Mouse (Mus musculus) lung, postnatal 25 days (tissue): ENCODE results near the gene Lrrc10.
"Not testable (repeated sequence)": the region's sequence is repeated elsewhere in the genome, so short reads cannot be mapped to it uniquely, and the experiment has no call there.

Experiments used
- DNase-seq: peaks from one replicate; pipeline ENCODE4 v3.0.0; 2022; ENCODE audit warnings: low spot score

The Lrrc10 gene

DNA sequence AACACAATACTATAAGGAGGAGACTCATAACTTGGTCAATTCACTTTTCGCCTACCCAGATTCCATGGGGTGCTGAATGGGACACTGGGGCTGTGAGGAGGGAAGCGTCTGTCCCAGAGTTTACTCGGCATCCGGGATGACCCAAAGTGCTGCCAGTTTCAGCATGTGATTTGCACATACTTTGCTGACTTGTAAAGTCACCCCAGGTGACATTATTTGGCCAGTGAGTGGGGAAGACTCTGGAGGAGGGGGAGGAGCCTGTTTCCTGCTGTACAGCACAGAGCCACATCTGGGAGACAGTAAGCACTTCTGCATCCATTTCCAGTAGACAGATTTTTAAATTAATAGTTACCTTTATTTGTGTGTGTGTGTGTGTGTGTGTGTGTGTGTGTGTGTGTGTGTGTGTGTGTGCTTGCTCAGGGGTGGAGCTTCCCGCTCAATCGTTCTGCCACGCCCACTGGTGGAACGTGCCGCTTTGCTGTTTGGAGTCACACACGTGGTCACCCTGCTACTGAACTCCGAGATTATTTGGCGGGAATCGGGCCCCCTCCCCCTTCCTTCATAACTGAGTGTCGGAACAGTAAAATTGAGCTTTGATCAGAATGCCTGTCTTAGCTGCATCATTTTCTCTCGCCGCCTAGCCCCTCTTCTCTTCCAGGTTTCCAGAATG, 1.5 kb upstream of the Lrrc10 start:
- not testable (repeated sequence) for DNase-seq

DNA sequence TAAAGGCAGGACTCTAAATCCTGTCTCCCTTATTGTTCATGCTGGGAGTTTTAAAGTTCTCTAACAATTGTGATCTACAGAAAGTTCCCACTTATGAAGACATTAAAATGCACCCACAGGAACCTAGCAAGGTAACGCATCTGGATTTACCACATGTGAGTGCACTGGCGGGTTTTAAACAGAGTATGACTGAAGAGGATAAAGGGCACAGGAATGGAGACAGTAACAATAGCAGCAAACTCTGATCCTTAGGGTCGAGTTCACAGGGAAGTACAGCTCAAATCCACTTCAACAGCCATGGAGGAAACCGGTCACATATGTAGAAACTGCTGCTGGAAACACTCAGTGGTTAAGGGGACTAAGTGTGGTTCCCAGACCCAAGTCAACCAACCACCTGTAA, 4.1 kb downstream of the Lrrc10 start:
- no peak for DNase-seq

DNA sequence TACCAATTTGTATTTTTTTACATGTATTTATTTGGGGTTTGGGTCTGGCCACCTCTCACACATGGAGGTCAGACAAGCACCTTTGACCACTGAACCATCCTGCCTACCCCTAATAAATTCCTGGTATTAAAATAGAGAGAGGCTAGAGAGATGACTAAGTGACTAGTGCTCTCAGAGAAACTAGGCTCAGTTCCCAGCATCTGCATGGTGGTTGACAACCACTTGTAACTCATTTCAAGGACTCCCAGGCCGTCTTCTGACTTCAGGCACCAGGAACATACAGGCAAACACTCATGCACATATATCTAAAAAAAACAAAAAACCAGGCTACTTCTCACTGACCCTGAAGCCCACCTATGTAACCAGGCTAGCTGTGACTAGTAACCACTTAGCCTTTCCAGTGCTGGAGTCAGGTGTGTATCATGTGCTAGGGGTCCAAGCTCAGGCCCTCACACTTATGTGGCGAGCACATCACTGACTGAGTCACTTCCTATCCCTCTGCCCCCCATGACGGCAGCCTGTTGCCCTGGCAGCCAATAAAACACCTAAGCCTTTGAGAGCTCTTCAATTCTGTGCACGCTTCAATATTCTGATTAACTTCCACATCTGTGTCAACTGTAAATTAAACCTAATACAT, 4.9 kb downstream of the Lrrc10 start:
- no peak for DNase-seq

DNA sequence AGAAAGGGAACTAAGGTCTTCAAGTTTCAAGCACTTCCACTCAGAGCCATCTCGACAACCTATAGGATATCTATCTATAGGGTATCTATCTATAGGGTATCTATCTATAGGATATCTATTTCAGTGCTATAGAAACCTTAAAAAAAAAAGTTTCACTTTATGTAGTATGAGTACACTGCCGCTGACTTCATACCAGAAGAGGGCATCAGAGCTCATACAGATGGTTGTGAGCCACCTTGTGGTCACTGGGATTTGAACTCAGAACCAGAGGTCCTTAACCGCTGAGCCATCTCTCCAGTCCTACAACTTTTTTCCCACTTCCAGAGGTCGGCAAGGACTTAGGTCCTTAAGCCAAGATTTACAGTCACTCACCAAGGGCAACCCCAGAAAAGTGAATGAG, 10.5 kb downstream of the Lrrc10 start:
- DNase-seq: no peak

DNA sequence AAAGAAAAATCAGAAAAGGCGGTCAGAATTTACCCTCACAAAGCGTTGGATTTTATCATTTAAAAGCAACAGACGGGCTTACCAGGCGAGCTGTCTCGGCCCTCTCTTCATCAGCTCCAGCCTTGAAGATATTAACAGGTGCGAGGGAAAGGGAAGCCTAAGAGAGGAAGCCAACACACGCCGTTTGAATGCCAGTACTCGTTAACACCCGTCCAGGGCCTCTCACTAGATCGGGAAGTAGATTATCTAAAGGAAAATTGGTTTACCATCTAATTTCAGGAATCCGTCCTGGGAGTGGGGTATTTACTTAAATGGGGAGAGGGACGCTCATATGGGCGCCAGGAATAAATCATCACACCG, 17.7 kb downstream of the Lrrc10 start:
- DNase-seq: no peak

DNA sequence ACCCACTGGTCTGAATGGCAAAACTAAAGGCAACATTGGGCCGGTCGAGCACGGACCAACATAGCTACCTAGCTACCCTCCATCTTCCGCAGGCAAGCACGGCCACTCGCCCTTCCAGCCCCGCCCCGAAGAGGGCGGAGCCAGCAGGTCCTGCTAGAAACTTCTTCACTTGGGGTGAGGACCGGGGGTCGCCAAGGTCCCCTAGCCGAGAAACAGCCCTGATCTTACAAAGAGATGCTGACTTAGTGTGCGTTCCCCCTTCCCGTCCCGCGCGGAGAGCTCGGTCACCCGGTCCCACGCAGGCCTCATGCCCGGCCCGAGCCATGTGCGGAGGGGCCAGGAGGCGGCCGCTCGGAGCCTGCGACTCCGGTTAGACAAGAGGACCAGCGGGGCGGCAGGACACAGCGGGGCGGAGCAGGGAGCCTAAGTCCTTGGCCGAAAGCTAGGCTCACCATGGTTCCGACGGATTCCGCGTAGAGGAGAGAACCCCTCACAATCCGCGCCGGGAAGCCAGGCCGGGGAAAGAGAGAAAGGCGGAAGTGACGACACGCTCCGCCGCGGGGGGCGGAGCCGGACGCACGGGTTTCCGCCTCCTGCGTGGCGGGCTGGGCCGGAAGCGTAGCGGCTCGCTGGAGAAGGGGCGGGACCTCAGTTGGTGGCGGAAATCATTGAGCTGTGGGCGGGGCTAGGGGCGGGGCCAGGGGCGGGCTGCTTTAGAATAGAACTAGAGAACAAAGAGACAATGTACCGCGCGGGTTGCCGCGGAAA, 18.3 kb downstream of the Lrrc10 start, which contains the start of gene Cct2:
Cct2 (minus strand) TSS at position 561 of the 768 bp plus-strand sequence.
- peak; percentile 93 for DNase-seq

DNA sequence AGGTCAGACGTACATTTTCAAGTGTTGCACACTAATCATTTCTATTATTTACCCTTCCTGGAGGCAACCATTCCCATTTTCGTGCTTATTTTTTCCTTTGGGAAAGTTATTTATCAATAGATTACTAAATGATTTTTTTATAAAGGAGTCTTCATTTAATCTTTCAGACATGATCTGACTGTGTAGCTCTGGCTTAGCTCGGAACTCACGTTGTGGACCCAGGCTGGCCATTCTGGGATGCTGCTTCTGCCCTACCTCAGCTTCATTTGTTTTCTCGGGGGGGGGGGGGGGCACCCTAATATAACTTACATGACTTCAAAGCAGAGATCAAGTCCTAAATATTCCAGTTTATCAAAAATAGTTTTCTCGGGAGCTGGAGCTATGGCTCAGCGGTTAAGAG, 18.9 kb downstream of the Lrrc10 start:
- no peak for DNase-seq

DNA sequence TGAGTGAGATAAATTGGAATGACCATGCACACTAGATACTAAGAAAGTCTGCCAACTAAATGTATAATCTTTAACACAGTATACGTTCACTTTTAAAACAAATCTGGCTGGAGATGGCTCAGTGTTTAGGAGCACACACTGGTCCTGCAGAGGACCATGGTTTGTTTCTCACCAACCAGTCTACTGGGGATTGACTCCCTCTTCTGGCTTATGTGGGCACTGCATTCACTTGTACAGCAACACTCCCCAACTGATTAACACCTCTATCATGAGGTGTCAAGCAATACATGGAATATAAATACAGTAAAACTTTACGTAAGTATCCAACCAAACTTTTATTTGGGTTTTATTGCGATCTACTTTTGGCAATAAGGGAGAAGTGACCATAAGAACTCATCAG, 24.0 kb downstream of the Lrrc10 start:
- no peak for DNase-seq

DNA sequence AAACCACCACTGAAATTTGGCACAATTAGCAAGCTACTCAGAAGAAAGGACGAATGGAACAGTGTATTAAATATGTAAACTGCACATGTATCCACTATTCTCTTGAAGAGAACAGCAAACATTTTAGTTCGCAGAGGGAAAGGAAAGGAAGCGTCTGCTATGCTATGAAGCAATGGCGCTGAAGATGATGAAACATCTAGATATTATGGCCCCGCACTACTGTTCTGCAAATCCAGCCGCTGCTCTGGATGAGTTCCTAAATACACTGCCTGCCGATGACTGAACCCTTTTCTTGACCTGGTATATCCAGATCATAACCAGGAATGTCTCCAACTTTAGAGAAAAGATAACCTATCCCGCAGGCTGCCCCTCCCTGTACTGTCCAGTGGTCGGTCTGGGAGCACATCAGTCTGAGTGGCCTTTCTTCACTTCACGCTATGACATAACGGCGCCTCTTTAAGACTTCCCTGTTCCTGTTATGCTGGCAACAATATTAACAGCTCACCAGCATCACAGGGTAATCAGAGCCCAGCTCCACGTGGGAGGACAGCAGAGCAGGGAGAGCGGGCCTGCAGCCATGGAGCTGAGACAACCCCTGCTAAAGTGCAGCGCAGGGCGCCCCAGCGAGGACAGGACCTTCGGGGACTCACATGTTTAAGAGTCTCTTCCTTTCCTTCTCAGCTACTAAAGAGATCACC, 27.2 kb downstream of the Lrrc10 start:
- DNase-seq: no peak

DNA sequence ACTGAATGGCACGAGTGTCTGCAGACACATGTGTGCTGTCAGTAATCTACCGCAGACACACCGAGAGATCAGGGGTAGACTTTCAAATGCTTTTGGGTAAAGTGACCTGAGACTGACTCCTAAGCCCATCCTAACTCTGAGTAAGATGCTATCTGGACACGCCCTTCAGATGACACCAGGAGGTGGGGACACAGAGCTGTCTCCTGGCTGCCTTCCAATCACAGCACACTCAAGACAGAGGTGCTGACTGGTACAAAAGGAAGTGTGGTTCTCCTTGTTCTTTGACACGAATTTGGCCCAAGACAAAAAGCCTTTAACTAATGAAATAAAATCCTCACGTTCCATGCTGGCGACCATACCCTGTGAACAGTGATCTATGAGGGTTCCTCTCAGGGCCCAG, 28.0 kb downstream of the Lrrc10 start:
- no peak for DNase-seq

DNA sequence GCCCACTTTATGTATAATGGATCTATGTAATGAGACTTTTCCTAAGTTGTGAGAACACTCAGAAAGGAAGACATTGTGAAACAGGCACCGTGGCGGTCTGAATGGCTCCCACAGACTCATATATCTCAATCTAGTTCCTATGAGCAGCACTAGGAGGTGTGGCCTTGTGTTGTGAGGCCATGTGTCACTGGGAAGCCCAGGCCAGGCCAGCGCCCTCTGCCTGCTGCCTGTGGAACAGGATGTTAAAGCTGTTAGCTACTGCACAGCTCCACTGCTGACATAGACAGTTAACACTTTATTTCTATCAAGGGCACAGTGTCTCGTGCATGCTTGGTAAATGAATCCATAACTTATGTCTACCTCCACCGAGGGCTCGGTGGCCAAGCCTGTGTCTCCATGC, 33.1 kb downstream of the Lrrc10 start:
- DNase-seq: peak; percentile 29

DNA sequence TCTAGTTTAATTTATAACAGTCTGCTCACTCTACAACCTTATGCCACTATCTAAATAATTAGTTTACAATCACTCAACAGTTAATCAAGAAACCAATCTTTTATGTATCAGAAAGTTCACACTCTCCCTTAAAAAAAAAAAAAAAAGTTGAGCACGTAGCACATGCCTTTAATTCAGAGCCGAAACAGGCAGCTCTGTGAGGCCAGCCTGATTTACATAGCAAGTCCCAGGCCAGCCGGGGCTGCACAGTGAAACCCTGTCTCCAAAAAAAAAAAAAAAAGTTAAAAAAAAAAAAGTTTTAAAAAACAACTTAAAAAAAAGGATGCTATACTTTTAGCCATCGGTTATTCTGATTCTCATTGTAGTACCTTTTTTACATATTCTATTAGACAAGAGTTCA, 36.2 kb downstream of the Lrrc10 start:
- no peak for DNase-seq

DNA sequence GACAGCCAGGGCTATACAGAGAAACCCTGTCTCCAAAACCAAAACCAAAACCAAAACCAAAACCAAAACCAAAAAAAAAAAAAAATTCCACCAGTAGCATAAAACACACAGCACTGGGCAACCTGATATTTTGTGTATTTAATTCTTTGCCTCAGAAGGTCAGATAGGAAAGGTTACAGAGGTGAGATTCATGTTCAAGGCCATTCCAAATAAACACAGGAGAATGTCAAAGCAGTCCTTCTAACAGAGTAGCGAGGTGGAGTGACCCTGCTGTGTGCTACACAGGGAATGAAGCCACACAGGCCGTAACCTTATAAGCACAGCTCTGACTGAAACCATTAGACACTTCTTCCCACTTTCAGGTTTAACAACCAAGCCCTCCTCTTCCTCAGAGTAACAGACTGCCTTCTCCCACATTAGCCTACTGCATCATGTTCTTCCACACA, 36.8 kb downstream of the Lrrc10 start:
- no peak for DNase-seq

DNA sequence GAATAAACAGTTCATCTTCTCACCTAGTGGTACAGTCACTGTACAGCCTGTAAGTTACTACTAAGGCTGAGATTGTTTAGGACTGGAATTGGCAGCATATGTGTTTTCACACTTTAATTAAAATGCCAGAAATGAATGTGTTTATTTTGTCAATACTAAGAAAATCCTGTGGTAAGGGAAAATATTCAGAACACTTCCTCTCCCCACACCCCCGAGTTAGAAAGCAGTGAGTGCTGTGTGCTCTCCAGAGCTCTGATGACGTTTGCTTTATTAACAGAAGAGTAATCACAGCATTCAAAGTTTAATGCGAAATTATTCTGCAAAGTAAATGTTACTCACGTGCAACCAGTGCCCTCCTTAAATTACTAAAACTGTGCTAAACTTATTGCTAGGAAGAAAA, 44.5 kb downstream of the Lrrc10 start:
- no peak for DNase-seq

DNA sequence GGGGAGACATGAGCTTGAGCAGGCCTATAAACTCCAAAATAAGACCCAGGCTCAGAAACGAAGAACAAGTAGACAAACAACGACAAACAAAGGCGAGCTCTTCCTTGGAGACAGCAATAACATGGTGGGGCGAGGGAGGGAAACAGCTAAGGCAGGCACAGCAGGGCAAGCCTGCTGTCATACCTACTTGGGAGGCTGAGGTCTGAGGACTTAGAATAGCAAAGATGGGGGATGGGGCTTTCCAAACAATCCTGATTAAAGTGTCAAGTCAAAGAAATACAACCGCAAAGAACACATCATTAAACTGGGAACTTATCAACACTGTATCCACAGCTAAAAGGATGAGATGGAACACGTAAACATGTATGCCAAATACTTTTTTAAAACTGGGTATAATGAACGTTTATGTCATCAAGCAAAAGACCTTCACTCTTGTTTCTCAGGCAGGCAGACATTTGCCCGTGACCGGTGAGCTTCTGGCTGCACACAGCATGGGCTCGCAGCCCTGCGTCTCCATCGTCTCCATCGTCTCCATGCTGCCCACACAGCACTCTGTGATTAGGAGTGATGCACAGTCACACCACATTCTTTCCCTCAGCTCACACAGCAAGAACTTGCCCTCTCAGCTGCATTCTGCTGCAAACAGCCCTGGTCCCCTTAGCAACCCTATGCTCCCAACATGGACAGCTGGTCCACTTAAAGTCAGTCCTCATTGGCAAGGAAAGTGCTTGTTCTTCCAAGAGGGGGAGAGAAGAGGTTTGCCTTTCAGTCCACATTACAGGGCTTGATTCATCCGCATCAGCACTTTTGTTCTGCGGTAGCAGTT, 49.6 kb downstream of the Lrrc10 start:
- DNase-seq: peak; percentile 65

DNA sequence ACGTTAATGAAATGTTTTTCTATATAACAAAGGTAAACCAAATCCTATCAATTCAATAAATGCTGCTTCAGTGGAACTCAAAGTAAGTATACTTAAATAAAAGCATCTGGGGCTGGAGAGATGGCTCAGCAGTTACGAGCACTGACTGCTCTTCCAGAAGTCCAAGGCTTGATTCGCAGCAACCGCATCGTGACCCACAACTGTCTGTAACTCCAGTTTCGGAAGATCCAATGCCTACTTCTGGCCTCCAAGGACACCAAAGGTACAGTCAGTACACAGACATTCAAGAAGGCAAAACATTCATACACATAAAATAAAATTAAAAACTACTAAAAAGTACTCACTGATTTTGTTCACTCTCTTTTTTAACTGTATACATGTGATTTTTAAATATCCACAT, 51.0 kb downstream of the Lrrc10 start:
- no peak for DNase-seq
